Mouse (Mus musculus) spleen, adult 12 weeks (tissue): Measurements from ENCODE around the gene Clptm1.
"Not testable (repeated sequence)": the region's sequence is repeated elsewhere in the genome, so short reads cannot be mapped to it uniquely, and the experiment has no call there.

Experiments used
- DNase-seq: peaks from one replicate; pipeline ENCODE4 v3.0.0; 2022; ENCODE audit warnings: low spot score

Gene Clptm1

GRCm38 (mm10) chr7:19609641-19610332, 55.0 kb downstream of the Clptm1 start:
- DNase-seq = no peak

GRCm38 (mm10) chr7:19607291-19607690, 57.5 kb downstream of the Clptm1 start:
- DNase-seq = no peak

DNA sequence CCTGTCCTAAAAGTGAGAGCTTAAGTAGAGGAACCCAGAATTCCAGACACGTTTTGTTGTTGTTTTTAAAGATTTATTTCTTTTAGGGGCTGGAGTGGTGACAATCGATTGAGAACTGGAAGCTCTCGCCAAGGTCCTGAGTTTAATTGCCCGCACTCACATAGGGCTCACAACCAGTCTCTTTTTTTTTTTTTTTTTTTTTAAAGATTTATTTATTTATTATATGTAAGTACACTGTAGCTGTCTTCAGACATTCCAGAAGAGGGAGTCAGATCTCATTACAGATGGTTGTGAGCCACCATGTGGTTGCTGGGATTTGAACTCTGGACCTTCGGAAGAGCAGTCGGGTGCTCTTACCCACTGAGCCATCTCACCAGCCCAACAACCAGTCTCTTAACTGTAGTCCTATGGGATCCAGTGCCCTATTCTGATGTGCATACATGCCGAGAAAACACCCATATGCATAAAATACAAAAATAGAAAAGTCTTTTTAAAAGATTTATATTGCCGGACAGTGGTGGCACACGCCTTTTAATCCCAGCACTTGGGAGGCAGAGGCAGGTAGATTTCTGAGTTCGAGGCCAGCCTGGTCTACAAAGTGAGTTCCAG, 60.1 kb downstream of the Clptm1 start:
- DNase-seq = not testable (repeated sequence)

- DNase-seq = peak; percentile 88
Measured at GRCm38 (mm10) chr7:19603849-19604605, 60.8 kb downstream of the Clptm1 start, which contains the start of gene Clasrp. TSS of gene Clasrp (minus strand) at chr7:19604486.

DNA sequence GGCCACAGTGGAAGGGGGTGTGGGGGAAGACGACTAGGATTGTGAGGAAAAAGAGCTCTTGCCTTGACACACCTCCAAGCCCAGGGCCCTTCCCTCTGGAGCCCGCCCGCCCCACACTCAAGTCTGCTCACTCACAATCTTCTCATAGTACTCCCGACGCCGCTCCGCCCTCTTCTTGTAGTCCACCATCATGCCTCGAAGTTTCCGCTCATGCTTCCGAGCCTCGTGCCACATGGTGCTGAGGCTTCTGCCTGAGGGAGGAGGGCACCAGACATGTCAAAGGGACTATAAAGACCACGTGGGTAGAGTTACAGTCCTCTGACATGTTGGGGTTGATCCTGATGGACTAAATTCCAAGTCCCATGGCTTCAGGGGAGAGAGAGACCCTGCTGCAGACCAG, 61.8 kb downstream of the Clptm1 start:
- no peak for DNase-seq

DNA sequence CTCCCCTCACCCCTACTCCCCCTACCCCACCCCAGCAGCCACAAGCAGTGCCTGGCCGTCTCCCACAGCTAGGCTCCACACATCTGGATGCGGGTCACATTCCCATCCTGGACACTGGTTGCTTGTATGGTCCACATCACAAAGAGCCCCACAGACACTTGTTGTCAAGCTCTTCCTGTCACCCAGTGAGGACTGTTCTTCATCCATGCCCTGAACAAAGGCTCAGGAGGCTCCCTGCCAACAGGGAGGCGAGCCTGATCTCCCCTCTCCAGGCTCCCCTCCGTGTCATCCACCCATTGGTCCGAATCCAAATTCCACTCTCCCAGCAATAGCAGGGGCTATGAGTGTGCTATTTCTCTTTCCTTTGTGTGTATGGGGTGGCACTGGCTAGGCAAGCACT, 64.3 kb downstream of the Clptm1 start:
- no peak for DNase-seq

- no peak for DNase-seq
Measured at GRCm38 (mm10) chr7:19593061-19593730, 71.6 kb downstream of the Clptm1 start.

DNA sequence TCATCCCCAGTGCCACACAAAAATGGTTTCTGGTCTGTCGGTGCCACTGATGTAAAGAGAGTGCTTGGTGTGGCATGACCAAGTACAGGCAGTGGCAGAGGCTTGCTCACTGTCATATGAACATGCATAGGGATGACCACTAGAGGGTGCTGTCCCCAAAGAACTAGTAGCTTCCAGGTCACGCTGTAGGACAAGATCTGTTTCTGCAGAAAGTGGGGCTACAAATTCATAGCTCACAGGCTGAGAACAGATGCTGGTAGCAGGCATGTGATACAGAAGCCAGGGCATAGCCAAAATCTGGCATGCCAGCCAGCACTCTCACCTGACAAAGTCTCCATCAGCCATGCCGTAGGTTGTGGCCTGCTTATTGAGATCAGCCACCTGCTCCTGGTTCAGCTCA, 74.9 kb downstream of the Clptm1 start:
- peak; percentile 66 for DNase-seq

DNA sequence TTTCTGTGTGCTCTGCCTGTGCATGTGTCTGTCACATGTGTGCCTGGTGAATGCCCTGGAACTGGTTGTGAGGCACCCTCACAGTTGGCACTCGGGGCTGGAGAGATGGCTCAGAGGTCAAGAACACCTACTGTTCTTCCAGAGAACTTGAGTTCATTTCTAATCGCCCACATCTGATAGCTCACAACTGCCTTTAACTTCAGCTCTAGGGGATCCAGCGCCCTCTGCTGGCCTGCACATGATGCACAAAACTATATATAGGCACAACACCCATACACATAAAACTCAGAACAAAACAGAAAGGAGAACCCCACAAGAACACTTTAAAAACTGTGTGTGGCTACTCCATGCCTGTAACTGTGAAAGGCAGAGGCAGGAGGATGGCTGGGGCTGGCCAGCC, 75.6 kb downstream of the Clptm1 start:
- peak; percentile 63 for DNase-seq

GRCm38 (mm10) chr7:19586269-19586668, 78.6 kb downstream of the Clptm1 start:
- DNase-seq = no peak
